Mouse (Mus musculus) 3134 (cell line): ENCODE measurements around the gene Unc45a.

Experiments used
- DNase-seq: peaks from one replicate; pipeline ENCODE4 v3.0.0-alpha.2; 2011; ENCODE audit warnings: low spot score; ENCODE audit not compliant: insufficient read length; ENCODE audit errors: extremely low read depth

The Unc45a gene

GRCm38 (mm10) chr7:80287736-80288135 is 53.1 kb downstream of the Unc45a start:
- DNase-seq, result no peak

GRCm38 (mm10) chr7:80285725-80286124 is 55.1 kb downstream of the Unc45a start:
- no peak for DNase-seq

- DNase-seq, result no peak
These were observed 56.4 kb downstream of the Unc45a start for GRCm38 (mm10) chr7:80284391-80284790.

- no peak for DNase-seq
These were observed 57.4 kb downstream of the Unc45a start for GRCm38 (mm10) chr7:80283226-80283918.

- no peak for DNase-seq
These were observed 59.2 kb downstream of the Unc45a start for GRCm38 (mm10) chr7:80281646-80282045.

- no peak for DNase-seq
These were observed 59.8 kb downstream of the Unc45a start for GRCm38 (mm10) chr7:80280998-80281397.

GRCm38 (mm10) chr7:80280032-80280431 is 60.8 kb downstream of the Unc45a start:
- no peak for DNase-seq

GRCm38 (mm10) chr7:80276374-80276773 is 64.4 kb downstream of the Unc45a start:
- DNase-seq, result no peak
